Mouse (Mus musculus): ENCODE results near the gene Gm45234. TPM values are rescaled to one million over a fixed set of nuclear protein-coding genes. Genes with fewer than 3 reads are reported as not detected.

Gm45234 gene
- total RNA-seq, 2 experiments from 2014 or later, result not detected

GRCm38 (mm10) chr6:124693243-124693981 is 62.4 kb downstream of the Gm45234 start:
- no peak for DNase-seq
- intact Hi-C loops (cut with DNase I; ENCODE audit: low total_unique reads), result no loop called here

GRCm38 (mm10) chr6:124690517-124690916 is 65.3 kb downstream of the Gm45234 start:
- DNase-seq, result no peak
- intact Hi-C loops (cut with DNase I; ENCODE audit: low total_unique reads), result no loop called here

Small RNAs within 50 kb of the gene (microRNA-seq; reads per million reads assigned to microRNA genes)
- 0 to 0.64 reads per million in 2 experiments for gene Mir141
- gene Mir200c, result 11.5 to 13.5 reads per million in 2 experiments

Other genes with a start within 250 kb of the Gm45234 start
- 10 to 100 TPM; 11.8 to 16.3 TPM for gene C1ra, start 243.6 kb downstream of the Gm45234 start, total RNA-seq (2021)
- 10 to 100 TPM; 31.6 to 40.4 TPM for gene C1s1, start 213.7 kb downstream of the Gm45234 start, total RNA-seq (2021)
- 1 to 10 TPM; 1.3 to 2.3 TPM for gene C1rb, start 185.7 kb downstream of the Gm45234 start, total RNA-seq (2021)
- gene C1s2, start 119.9 kb downstream of the Gm45234 start, total RNA-seq (2021), result under 1 TPM; 0.78 to 0.96 TPM
- 10 to 100 TPM; 26.3 to 32.3 TPM for gene Lpcat3, start 93.0 kb downstream of the Gm45234 start, total RNA-seq (2021)
- gene Emg1, start 43.8 kb downstream of the Gm45234 start, total RNA-seq (2021), result 10 to 100 TPM; 51.8 to 57.5 TPM
- 100 to 1,000 TPM; 179 to 184 TPM for gene Phb2, start 43.7 kb downstream of the Gm45234 start, total RNA-seq (2021)
- 1 to 10 TPM; 1.7 to 1.9 TPM for gene Ptpn6, start 17.3 kb downstream of the Gm45234 start, total RNA-seq (2021)
- gene Grcc10, start 14.6 kb downstream of the Gm45234 start, total RNA-seq (2021), result 100 to 1,000 TPM; 207 to 228 TPM
- 10 to 100 TPM; 30.8 to 35.8 TPM for gene Atn1, start 503 bp upstream of the Gm45234 start, total RNA-seq (2021)
- gene Eno2, start 13.7 kb upstream of the Gm45234 start, total RNA-seq (2021), result 1 to 10 TPM; 1.9 to 2.3 TPM
- not detected for gene Lrrc23, start 23.7 kb upstream of the Gm45234 start, total RNA-seq (2021)
- 1 to 10 TPM; 3.7 to 4.8 TPM for gene Spsb2, start 52.6 kb upstream of the Gm45234 start, total RNA-seq (2021)
- gene Tpi1, start 58.3 kb upstream of the Gm45234 start, total RNA-seq (2021), result 1,000 to 10,000 TPM; 2,868 to 2,952 TPM
- gene Usp5, start 73.5 kb upstream of the Gm45234 start, total RNA-seq (2021), result 10 to 100 TPM; 55.3 to 61.9 TPM
- gene Cdca3, start 73.5 kb upstream of the Gm45234 start, total RNA-seq (2021), result 1 to 10 TPM; 4.6 to 5.0 TPM
- gene Gnb3, start 84.3 kb upstream of the Gm45234 start, total RNA-seq (2021), result 1 to 10 TPM; 6.6 to 7.0 TPM
- 10 to 100 TPM; 19.7 to 24.2 TPM for gene P3h3, start 101.7 kb upstream of the Gm45234 start, total RNA-seq (2021)
- gene Gpr162, start 108.0 kb upstream of the Gm45234 start, total RNA-seq (2021), result under 1 TPM; 0.33 to 0.45 TPM
- gene Cd4, start 132.2 kb upstream of the Gm45234 start, total RNA-seq (2021), result under 1 TPM; 0.27 to 0.51 TPM
- gene Lag3, start 155.7 kb upstream of the Gm45234 start, total RNA-seq (2021), result under 1 TPM; 0.43 to 0.62 TPM
- gene Ptms, start 164.1 kb upstream of the Gm45234 start, total RNA-seq (2021), result 100 to 1,000 TPM; 225 to 266 TPM
- 100 to 1,000 TPM; 250 to 257 TPM for gene Mlf2, start 175.4 kb upstream of the Gm45234 start, total RNA-seq (2021)
- gene Cops7a, start 209.5 kb upstream of the Gm45234 start, total RNA-seq (2021), result 100 to 1,000 TPM in 1 of 2 experiments, 10 to 100 TPM in 1; 99.1 to 100 TPM
- under 1 TPM; 0.16 to 0.72 TPM for gene Pianp, start 240.7 kb upstream of the Gm45234 start, total RNA-seq (2021)